Mouse (Mus musculus) MN1 (cell line): ENCODE results near the gene Smpd3.

Source experiments
- DNase-seq: peaks from one replicate; pipeline ENCODE4 v3.0.0-alpha.2; 2016; ENCODE audit warnings: low spot score

Gene Smpd3

GRCm38 (mm10) chr8:106232751-106233150 is 105.0 kb downstream of the Smpd3 start:
- DNase-seq, result no peak

GRCm38 (mm10) chr8:106231536-106231935 is 106.3 kb downstream of the Smpd3 start:
- DNase-seq, result no peak

- DNase-seq, result peak; percentile 67
Measured at GRCm38 (mm10) chr8:106226589-106226988, 111.2 kb downstream of the Smpd3 start.

- no peak for DNase-seq
Measured at GRCm38 (mm10) chr8:106219620-106220019, 118.2 kb downstream of the Smpd3 start.

- DNase-seq, result no peak
Measured at GRCm38 (mm10) chr8:106213959-106214358, 123.8 kb downstream of the Smpd3 start.

- DNase-seq, result no peak
Measured at GRCm38 (mm10) chr8:106211421-106211820, 126.4 kb downstream of the Smpd3 start.

- DNase-seq, result peak; percentile 98
Measured at GRCm38 (mm10) chr8:106210821-106211345, 126.9 kb downstream of the Smpd3 start, which contains the start of the genes Slc7a6os and Prmt7. Slc7a6os (minus strand) TSS chr8:106210935. Prmt7 (plus strand) TSS chr8:106210936.

- DNase-seq, result peak; percentile 66
Measured at GRCm38 (mm10) chr8:106210035-106210731, 127.6 kb downstream of the Smpd3 start.
